Mouse (Mus musculus): Measurements from ENCODE around the gene Supt20. TPM values are rescaled to one million over a fixed set of nuclear protein-coding genes. Genes with fewer than 3 reads are reported as not detected.

Supt20 gene
- polyA plus RNA-seq, 1 experiment from 2014 or later, result 76.3 TPM

- H3K27ac ChIP-seq (ENCODE audit: poor library complexity, severe bottlenecking), result no peak overlapping the region
- no peaks in the 10 kb centered on the region for H3K36me3 ChIP-seq
- peaks cover 14% of the 10 kb centered on the region for H3K4me1 ChIP-seq (replicated peaks)
- H3K4me3 ChIP-seq, result no peak overlapping the region
- 55% methylated on average over 7 of the region's 7 CpGs for WGBS
- ATAC-seq (ENCODE audit: insufficient number of reproducible peaks, low FRiP score), result no peak
- no peak overlapping the region for H3K9ac ChIP-seq
- no peak overlapping the region for H3K4me2 ChIP-seq
- peaks cover 5% of the 10 kb centered on the region for H3K9me3 ChIP-seq (replicated peaks)
- H3K27me3 ChIP-seq (replicated peaks), result no peaks in the 10 kb centered on the region
These were observed 83.5 kb downstream of the Supt20 start for GRCm38 (mm10) chr3:54775989-54776631.

Other genes starting within 250 kb of the Supt20 start
- gene Gm21958, start 21.5 kb downstream of the Supt20 start, polyA plus RNA-seq (2016; fragmentation: Nextera tagmentation; extraction: Ambion mirVana), result 1.0 TPM in 1 of 2 replicates, not detected in the other
- gene Exosc8, start 42.6 kb downstream of the Supt20 start, polyA plus RNA-seq (2016; fragmentation: Nextera tagmentation; extraction: Ambion mirVana), result 74.6 and 82.6 TPM in 2 replicates
- 35.8 and 41.2 TPM in 2 replicates for gene Alg5, start 42.7 kb downstream of the Supt20 start, polyA plus RNA-seq (2016; fragmentation: Nextera tagmentation; extraction: Ambion mirVana)
- gene Smad9, start 62.8 kb downstream of the Supt20 start, polyA plus RNA-seq (2016; fragmentation: Nextera tagmentation; extraction: Ambion mirVana), result 1.6 and 1.9 TPM in 2 replicates
- gene Rfxap, start 115.0 kb downstream of the Supt20 start, polyA plus RNA-seq (2016; fragmentation: Nextera tagmentation; extraction: Ambion mirVana), result 41.8 and 49.4 TPM in 2 replicates
- gene Sertm1, start 223.1 kb downstream of the Supt20 start, polyA plus RNA-seq (2016; fragmentation: Nextera tagmentation; extraction: Ambion mirVana), result 0.18 and 0.40 TPM in 2 replicates